Mouse (Mus musculus): ENCODE measurements around the gene Jph3. TPM values are rescaled to one million over a fixed set of nuclear protein-coding genes. Genes with fewer than 3 reads are reported as not detected.
A peak's percentile ranks its signal among the peaks of the same experiment; 100 is the strongest.

Gene Jph3
- polyA plus RNA-seq (2014; fragmentation: Nextera tagmentation; extraction: Ambion mirVana), result 11.1 and 11.2 TPM in 2 replicates

GRCm38 (mm10) chr8:121729323-121729722 lies at the start of gene Jph3:
Gene Jph3, plus strand, starts transcription at chr8:121729623.
- Histone ChIP-seq H3K9ac (ENCODE audit: low read depth, low read length) (peak within 1 kb of the TSS; percentile 59), H3K4me2 (replicated peaks; ENCODE audit: low read depth, low read length) (peak within 1 kb of the TSS; percentile 78), H3K9me3 (ENCODE audit: control insufficient read depth, low read length) (no peaks in the 10 kb centered on the region), H3K4me3 (ENCODE audit: low read depth, low read length) (peak within 1 kb of the TSS; percentile 46), H3K36me3 (ENCODE audit: control insufficient read depth, insufficient read depth, low read length) (no peaks in the 10 kb centered on the region), H3K27ac (ENCODE audit: low read depth, low read length) (no peak within 1 kb of the TSS), H3K4me1 (replicated peaks; ENCODE audit: control insufficient read depth, insufficient read depth, low read length) (0 out of 2 replicates have a peak, but pooled peaks cover 2% of the 10 kb centered on the region), H3K27me3 (ENCODE audit: control insufficient read depth, insufficient read depth, low read length) (peaks cover 46% of the 10 kb centered on the region)
- ATAC-seq (ENCODE audit: low FRiP score) (no peak), DNase-seq (ENCODE audit: low spot score) (no peak)
- WGBS, result 11% methylated on average over 12 of the region's 12 CpGs

- WGBS, result 94% methylated on average over 4 of the region's 4 CpGs
- Histone ChIP-seq H3K27ac (ENCODE audit: low read depth, low read length) (no peak overlapping the region), H3K9me3 (ENCODE audit: control insufficient read depth, low read length) (no peaks in the 10 kb centered on the region), H3K4me1 (replicated peaks; ENCODE audit: control insufficient read depth, insufficient read depth, low read length) (no peaks in the 10 kb centered on the region), H3K4me2 (replicated peaks; ENCODE audit: low read depth, low read length) (no peak overlapping the region), H3K27me3 (ENCODE audit: control insufficient read depth, insufficient read depth, low read length) (no peaks in the 10 kb centered on the region), H3K36me3 (ENCODE audit: control insufficient read depth, insufficient read depth, low read length) (no peaks in the 10 kb centered on the region), H3K9ac (ENCODE audit: low read depth, low read length) (no peak overlapping the region), H3K4me3 (ENCODE audit: low read depth, low read length) (no peak overlapping the region)
- ATAC-seq (ENCODE audit: low FRiP score), result no peak
- no peak for DNase-seq (ENCODE audit: low spot score)
These were observed 48.5 kb upstream of the Jph3 start for GRCm38 (mm10) chr8:121680896-121681295.

- no peaks in the 10 kb centered on the region for H3K36me3 ChIP-seq (ENCODE audit: control insufficient read depth, insufficient read depth, low read length)
- H3K4me2 ChIP-seq (replicated peaks; ENCODE audit: low read depth, low read length), result no peak overlapping the region
- no peaks in the 10 kb centered on the region for H3K4me1 ChIP-seq (replicated peaks; ENCODE audit: control insufficient read depth, insufficient read depth, low read length)
- no peak overlapping the region for H3K27ac ChIP-seq (ENCODE audit: low read depth, low read length)
- H3K27me3 ChIP-seq (ENCODE audit: control insufficient read depth, insufficient read depth, low read length), result no peaks in the 10 kb centered on the region
- H3K9ac ChIP-seq (ENCODE audit: low read depth, low read length), result no peak overlapping the region
- no peaks in the 10 kb centered on the region for H3K9me3 ChIP-seq (ENCODE audit: control insufficient read depth, low read length)
- H3K4me3 ChIP-seq (ENCODE audit: low read depth, low read length), result no peak overlapping the region
- DNase-seq (ENCODE audit: low spot score) (no peak), ATAC-seq (ENCODE audit: low FRiP score) (no peak)
- WGBS, result 56% methylated on average over 10 of the region's 10 CpGs
These were observed 48.0 kb upstream of the Jph3 start for GRCm38 (mm10) chr8:121681457-121681856.

- ATAC-seq (ENCODE audit: low FRiP score) (no peak), DNase-seq (ENCODE audit: low spot score) (no peak)
- Histone ChIP-seq H3K9ac (ENCODE audit: low read depth, low read length) (no peak overlapping the region), H3K4me1 (replicated peaks; ENCODE audit: control insufficient read depth, insufficient read depth, low read length) (peaks cover 6% of the 10 kb centered on the region; the same call in 1 of the 2 replicates), H3K36me3 (ENCODE audit: control insufficient read depth, insufficient read depth, low read length) (no peaks in the 10 kb centered on the region), H3K27me3 (ENCODE audit: control insufficient read depth, insufficient read depth, low read length) (no peaks in the 10 kb centered on the region), H3K27ac (ENCODE audit: low read depth, low read length) (no peak overlapping the region), H3K4me3 (ENCODE audit: low read depth, low read length) (no peak overlapping the region), H3K4me2 (replicated peaks; ENCODE audit: low read depth, low read length) (no peak overlapping the region), H3K9me3 (ENCODE audit: control insufficient read depth, low read length) (no peaks in the 10 kb centered on the region)
- 75% methylated on average over 10 of the region's 10 CpGs for WGBS
These were observed 46.2 kb upstream of the Jph3 start for GRCm38 (mm10) chr8:121683083-121683832.

GRCm38 (mm10) chr8:121685419-121685818 lies 44.0 kb upstream of the Jph3 start:
- Histone ChIP-seq H3K27me3 (ENCODE audit: control insufficient read depth, insufficient read depth, low read length) (no peaks in the 10 kb centered on the region), H3K4me3 (ENCODE audit: low read depth, low read length) (no peak overlapping the region), H3K4me1 (replicated peaks; ENCODE audit: control insufficient read depth, insufficient read depth, low read length) (peaks cover 8% of the 10 kb centered on the region; the same call in 1 of the 2 replicates), H3K36me3 (ENCODE audit: control insufficient read depth, insufficient read depth, low read length) (no peaks in the 10 kb centered on the region), H3K27ac (ENCODE audit: low read depth, low read length) (no peak overlapping the region), H3K9me3 (ENCODE audit: control insufficient read depth, low read length) (no peaks in the 10 kb centered on the region), H3K9ac (ENCODE audit: low read depth, low read length) (no peak overlapping the region), H3K4me2 (replicated peaks; ENCODE audit: low read depth, low read length) (no peak overlapping the region)
- ATAC-seq (ENCODE audit: low FRiP score), result no peak
- DNase-seq (ENCODE audit: low spot score), result peak; percentile 69
- WGBS, result 13% methylated on average over 4 of the region's 4 CpGs

GRCm38 (mm10) chr8:121687455-121688161 lies 41.8 kb upstream of the Jph3 start:
- peak; percentile 40; the same call in 1 of the 2 replicates for ATAC-seq (ENCODE audit: low FRiP score)
- H3K4me1 ChIP-seq (replicated peaks; ENCODE audit: control insufficient read depth, insufficient read depth, low read length), result peaks cover 8% of the 10 kb centered on the region; the same call in 1 of the 2 replicates

GRCm38 (mm10) chr8:121688496-121688895 lies 40.9 kb upstream of the Jph3 start:
- Histone ChIP-seq H3K4me3 (ENCODE audit: low read depth, low read length) (no peak overlapping the region), H3K4me1 (replicated peaks; ENCODE audit: control insufficient read depth, insufficient read depth, low read length) (peaks cover 8% of the 10 kb centered on the region; the same call in 1 of the 2 replicates), H3K9me3 (ENCODE audit: control insufficient read depth, low read length) (no peaks in the 10 kb centered on the region), H3K9ac (ENCODE audit: low read depth, low read length) (no peak overlapping the region), H3K36me3 (ENCODE audit: control insufficient read depth, insufficient read depth, low read length) (no peaks in the 10 kb centered on the region), H3K27ac (ENCODE audit: low read depth, low read length) (no peak overlapping the region), H3K4me2 (replicated peaks; ENCODE audit: low read depth, low read length) (no peak overlapping the region), H3K27me3 (ENCODE audit: control insufficient read depth, insufficient read depth, low read length) (no peaks in the 10 kb centered on the region)
- no peak for DNase-seq (ENCODE audit: low spot score)
- 42% methylated on average over 5 of the region's 5 CpGs for WGBS
- ATAC-seq (ENCODE audit: low FRiP score), result no peak

More at GRCm38 (mm10) chr8:121687455-121688161, 41.8 kb upstream of the Jph3 start:
- H3K9me3 ChIP-seq (ENCODE audit: control insufficient read depth, low read length), result no peaks in the 10 kb centered on the region
- no peaks in the 10 kb centered on the region for H3K36me3 ChIP-seq (ENCODE audit: control insufficient read depth, insufficient read depth, low read length)
- H3K9ac ChIP-seq (ENCODE audit: low read depth, low read length), result no peak overlapping the region
- WGBS, result 52% methylated on average over 14 of the region's 14 CpGs
- no peaks in the 10 kb centered on the region for H3K27me3 ChIP-seq (ENCODE audit: control insufficient read depth, insufficient read depth, low read length)
- no peak overlapping the region for H3K4me2 ChIP-seq (replicated peaks; ENCODE audit: low read depth, low read length)
- peak; percentile 62 for DNase-seq (ENCODE audit: low spot score)
- no peak overlapping the region for H3K4me3 ChIP-seq (ENCODE audit: low read depth, low read length)
- peak overlapping the region; percentile 47; the same call in 1 of the 2 replicates for H3K27ac ChIP-seq (ENCODE audit: low read depth, low read length)

GRCm38 (mm10) chr8:121694453-121694852 lies 35.0 kb upstream of the Jph3 start:
- Histone ChIP-seq H3K27ac (ENCODE audit: low read depth, low read length) (no peak overlapping the region), H3K4me1 (replicated peaks; ENCODE audit: control insufficient read depth, insufficient read depth, low read length) (peaks cover 5% of the 10 kb centered on the region), H3K4me2 (replicated peaks; ENCODE audit: low read depth, low read length) (no peak overlapping the region), H3K36me3 (ENCODE audit: control insufficient read depth, insufficient read depth, low read length) (no peaks in the 10 kb centered on the region), H3K4me3 (ENCODE audit: low read depth, low read length) (no peak overlapping the region), H3K9ac (ENCODE audit: low read depth, low read length) (no peak overlapping the region), H3K27me3 (ENCODE audit: control insufficient read depth, insufficient read depth, low read length) (no peaks in the 10 kb centered on the region), H3K9me3 (ENCODE audit: control insufficient read depth, low read length) (no peaks in the 10 kb centered on the region)
- ATAC-seq (ENCODE audit: low FRiP score) (no peak), DNase-seq (ENCODE audit: low spot score) (peak; percentile 56)
- WGBS, result 56% methylated on average over 4 of the region's 4 CpGs
